Mouse (Mus musculus) embryonic facial prominence, embryonic 10.5 days (tissue): ENCODE measurements around the gene Ikbip. TPM values are rescaled to one million over a fixed set of nuclear protein-coding genes. Genes with fewer than 3 reads are reported as not detected.

ENCODE experiments used
- DNase-seq: peaks from one replicate; pipeline ENCODE4 v3.0.0-alpha.2; 2017; ENCODE audit warnings: low spot score
- H3K27ac ChIP-seq: fragments of 300-500 bp; sonication (generic); replicated peaks from 2 replicates; pipeline ENCODE4 v1.5.1; 2016; ENCODE audit warnings: mild to moderate bottlenecking
- H3K27me3 ChIP-seq: fragments of 300-500 bp; sonication (generic); replicated peaks from 2 replicates; pipeline ENCODE4 v1.6.1; 2016; ENCODE audit warnings: low read depth, mild to moderate bottlenecking; ENCODE audit not compliant: poor library complexity, severe bottlenecking
- H3K36me3 ChIP-seq: fragments of 300-500 bp; sonication (generic); replicated peaks from 2 replicates; pipeline ENCODE4 v1.6.1; 2016; ENCODE audit warnings: mild to moderate bottlenecking, moderate library complexity
- H3K4me1 ChIP-seq: fragments of 300-500 bp; sonication (generic); 2 replicates; pipeline ENCODE4 v1.6.1; 2016
- H3K4me3 ChIP-seq: fragments of 300-500 bp; sonication (generic); 2 replicates; pipeline ENCODE4 v1.5.1; 2016; ENCODE audit warnings: mild to moderate bottlenecking, moderate library complexity
- H3K9me3 ChIP-seq: fragments of 300-500 bp; sonication (generic); 2 replicates; pipeline ENCODE4 v1.6.1; 2016; ENCODE audit warnings: mild to moderate bottlenecking
- WGBS: fragments of 180-500 bp; shearing (Covaris S2); methylation state at CpG from one replicate; pipeline ENCODE4 v1.1.7; 2016; 5-methylcytosine and 5-hydroxymethylcytosine counted together
- polyA plus RNA-seq: library from polyadenylated mRNA; unstranded; fragments of >200 nt; fragmentation: Nextera tagmentation; extraction: Ambion mirVana; gene quantifications from 2 replicates; pipeline ENCODE4 v1.2.1, GENCODE M21; 2016

The Ikbip gene
- polyA plus RNA-seq, 1 experiment from 2014 or later: 22.9 TPM

DNA sequence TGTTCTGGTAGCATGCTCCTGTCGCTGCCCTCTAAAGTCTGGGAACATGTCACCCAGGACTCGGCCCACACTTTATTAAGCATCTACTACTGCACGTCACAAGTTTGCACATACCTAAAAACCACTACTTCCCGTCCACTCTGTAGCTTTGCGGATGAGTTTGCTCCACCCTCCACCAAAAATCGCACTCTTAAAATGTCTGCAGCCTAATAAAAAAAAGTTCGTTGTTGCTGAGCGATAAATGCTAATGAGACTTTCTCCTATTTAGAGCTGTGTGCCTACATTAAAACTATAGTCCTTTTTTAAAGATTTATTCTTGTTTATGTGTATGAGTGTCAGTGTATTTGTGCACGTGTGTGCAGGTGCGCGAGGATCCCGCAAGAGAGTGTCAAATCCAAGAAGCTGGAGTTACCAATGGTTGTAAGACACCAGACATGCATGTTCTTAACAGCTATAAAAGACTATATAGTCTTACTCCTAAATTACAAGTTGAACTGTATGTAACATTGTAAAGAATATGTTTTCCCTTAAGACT, 720 bp downstream of the Ikbip start:
- H3K4me1 ChIP-seq: peaks cover 16% of the 10 kb centered on the region
- H3K27me3 ChIP-seq: no peaks in the 10 kb centered on the region
- H3K36me3 ChIP-seq: peaks cover 13% of the 10 kb centered on the region
- H3K4me3 ChIP-seq: peak overlapping the region; percentile 89
- H3K9me3 ChIP-seq: no peaks in the 10 kb centered on the region
- WGBS: 55% methylated on average over 12 of the region's 12 CpGs
- peak overlapping the region; percentile 90 for H3K27ac ChIP-seq
- no peak for DNase-seq

GRCm38 (mm10) chr10:91092812-91093211, 10.1 kb downstream of the Ikbip start:
- DNase-seq: no peak
- H3K27me3 ChIP-seq: no peaks in the 10 kb centered on the region
- H3K27ac ChIP-seq: no peak overlapping the region
- no peak overlapping the region for H3K4me3 ChIP-seq
- no peaks in the 10 kb centered on the region for H3K4me1 ChIP-seq
- WGBS: 89% methylated on average over 4 of the region's 4 CpGs
- no peaks in the 10 kb centered on the region for H3K9me3 ChIP-seq
- H3K36me3 ChIP-seq: peaks cover 23% of the 10 kb centered on the region

GRCm38 (mm10) chr10:91094251-91095104, 11.7 kb downstream of the Ikbip start:
- Histone ChIP-seq H3K9me3 (no peaks in the 10 kb centered on the region), H3K27me3 (no peaks in the 10 kb centered on the region), H3K4me3 (no peak overlapping the region), H3K4me1 (no peaks in the 10 kb centered on the region), H3K27ac (no peak overlapping the region), H3K36me3 (peaks cover 26% of the 10 kb centered on the region)
- 88% methylated on average over 15 of the region's 15 CpGs for WGBS
- no peak for DNase-seq

GRCm38 (mm10) chr10:91098056-91098455, 15.3 kb downstream of the Ikbip start:
- Histone ChIP-seq H3K36me3 (peaks cover 38% of the 10 kb centered on the region), H3K27ac (no peak overlapping the region), H3K27me3 (no peaks in the 10 kb centered on the region), H3K4me1 (no peaks in the 10 kb centered on the region), H3K4me3 (no peak overlapping the region), H3K9me3 (no peaks in the 10 kb centered on the region)
- DNase-seq: no peak
- 88% methylated on average over 8 of the region's 8 CpGs for WGBS

GRCm38 (mm10) chr10:91100101-91100500, 17.4 kb downstream of the Ikbip start:
- Histone ChIP-seq H3K4me3 (no peak overlapping the region), H3K27me3 (no peaks in the 10 kb centered on the region), H3K36me3 (peaks cover 28% of the 10 kb centered on the region), H3K27ac (no peak overlapping the region), H3K4me1 (no peaks in the 10 kb centered on the region), H3K9me3 (no peaks in the 10 kb centered on the region)
- no peak for DNase-seq
- 95% methylated on average over 1 of the region's 1 CpGs for WGBS

- Histone ChIP-seq H3K4me3 (no peak overlapping the region), H3K27ac (no peak overlapping the region), H3K9me3 (no peaks in the 10 kb centered on the region), H3K4me1 (no peaks in the 10 kb centered on the region), H3K36me3 (peaks cover 21% of the 10 kb centered on the region), H3K27me3 (no peaks in the 10 kb centered on the region)
- WGBS: 89% methylated on average over 25 of the region's 25 CpGs
- no peak for DNase-seq
These were observed 19.2 kb downstream of the Ikbip start for GRCm38 (mm10) chr10:91101936-91102335.

- Histone ChIP-seq H3K4me3 (no peak overlapping the region), H3K27me3 (no peaks in the 10 kb centered on the region), H3K4me1 (no peaks in the 10 kb centered on the region), H3K27ac (no peak overlapping the region), H3K36me3 (peaks cover 21% of the 10 kb centered on the region), H3K9me3 (no peaks in the 10 kb centered on the region)
- WGBS: 90% methylated on average over 14 of the region's 14 CpGs
- DNase-seq: no peak
These were observed 20.3 kb downstream of the Ikbip start for GRCm38 (mm10) chr10:91102799-91103590.

DNA sequence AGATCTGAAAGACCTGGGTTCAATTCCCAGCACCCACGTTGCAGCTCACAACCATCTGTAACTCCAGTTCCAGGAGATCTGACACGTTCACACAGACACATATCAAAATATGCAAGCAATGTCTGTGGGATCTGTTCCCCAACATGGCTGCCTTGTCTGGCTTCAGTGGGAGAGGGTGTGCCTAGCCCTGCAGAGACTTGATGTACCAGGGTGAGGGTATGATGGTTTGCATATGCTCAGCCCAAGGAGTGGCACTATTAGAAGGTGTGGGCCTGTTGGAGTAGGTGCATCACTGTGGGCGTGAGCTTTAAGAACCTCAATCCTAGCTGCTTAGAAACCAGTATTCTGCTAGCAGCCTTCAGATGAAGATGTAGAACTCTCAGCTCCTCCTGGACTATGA, 23.2 kb downstream of the Ikbip start:
- H3K36me3 ChIP-seq: peaks cover 18% of the 10 kb centered on the region
- H3K27ac ChIP-seq: no peak overlapping the region
- H3K9me3 ChIP-seq: peaks cover 5% of the 10 kb centered on the region
- WGBS: 89% methylated on average over 3 of the region's 3 CpGs
- no peaks in the 10 kb centered on the region for H3K4me1 ChIP-seq
- no peak overlapping the region for H3K4me3 ChIP-seq
- no peaks in the 10 kb centered on the region for H3K27me3 ChIP-seq
- no peak for DNase-seq

DNA sequence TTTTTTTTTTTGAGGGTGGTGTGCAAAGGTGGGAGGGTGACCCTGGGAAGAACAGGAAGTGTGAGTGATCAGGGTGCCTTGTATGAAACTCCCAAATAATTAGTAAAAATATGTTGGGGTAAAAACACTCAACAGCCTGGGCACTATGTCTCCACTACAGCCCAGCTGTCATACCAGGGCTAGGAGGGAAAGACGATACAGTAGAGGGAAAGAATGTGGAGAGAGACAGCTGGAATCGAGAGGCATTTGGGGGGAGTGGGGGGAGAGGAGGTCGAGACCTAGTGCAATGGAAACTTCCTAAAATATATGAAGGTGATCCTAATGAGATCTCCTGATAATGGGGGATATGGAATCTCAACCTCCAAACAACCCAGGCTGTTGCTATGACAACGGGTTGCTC, 27.1 kb downstream of the Ikbip start:
- Histone ChIP-seq H3K4me3 (no peak overlapping the region), H3K4me1 (no peaks in the 10 kb centered on the region), H3K36me3 (peaks cover 32% of the 10 kb centered on the region), H3K27ac (no peak overlapping the region), H3K9me3 (peaks cover 18% of the 10 kb centered on the region), H3K27me3 (no peaks in the 10 kb centered on the region)
- no peak for DNase-seq
- WGBS: 73% methylated on average over 4 of the region's 4 CpGs

GRCm38 (mm10) chr10:91116958-91117357, 34.2 kb downstream of the Ikbip start:
- no peak overlapping the region for H3K4me3 ChIP-seq
- no peaks in the 10 kb centered on the region for H3K27me3 ChIP-seq
- H3K4me1 ChIP-seq: peaks cover 3% of the 10 kb centered on the region
- H3K27ac ChIP-seq: no peak overlapping the region
- H3K9me3 ChIP-seq: peaks cover 11% of the 10 kb centered on the region; the same call in 1 of the 2 replicates
- peaks cover 100% of the 10 kb centered on the region for H3K36me3 ChIP-seq
- DNase-seq: no peak
- 94% methylated on average over 12 of the region's 12 CpGs for WGBS

DNA sequence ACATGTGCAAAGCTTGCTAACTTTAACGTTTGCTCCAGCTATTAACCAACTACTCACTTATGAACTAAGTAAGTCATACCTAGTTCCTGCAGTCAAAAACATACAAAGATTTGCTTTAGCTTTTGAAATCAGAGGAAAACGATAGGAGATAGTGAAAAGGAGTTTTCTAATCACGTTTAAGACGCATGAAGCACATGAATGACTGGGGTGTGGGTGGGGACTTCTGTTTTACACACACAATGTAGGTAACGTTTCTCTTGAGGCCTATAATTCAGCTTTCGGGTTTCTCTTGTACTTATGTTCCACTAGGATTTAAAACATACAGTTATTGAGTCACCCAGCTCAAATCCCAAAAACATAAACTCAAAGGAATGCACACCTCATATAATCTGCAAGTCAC, 39.9 kb downstream of the Ikbip start:
- 49% methylated on average over 6 of the region's 6 CpGs for WGBS
- DNase-seq: no peak
- Histone ChIP-seq H3K9me3 (no peaks in the 10 kb centered on the region), H3K4me3 (peak overlapping the region; percentile 98), H3K36me3 (peaks cover 48% of the 10 kb centered on the region), H3K4me1 (peaks cover 18% of the 10 kb centered on the region), H3K27ac (peak overlapping the region; percentile 95; the same call in 1 of the 2 replicates), H3K27me3 (no peaks in the 10 kb centered on the region)

DNA sequence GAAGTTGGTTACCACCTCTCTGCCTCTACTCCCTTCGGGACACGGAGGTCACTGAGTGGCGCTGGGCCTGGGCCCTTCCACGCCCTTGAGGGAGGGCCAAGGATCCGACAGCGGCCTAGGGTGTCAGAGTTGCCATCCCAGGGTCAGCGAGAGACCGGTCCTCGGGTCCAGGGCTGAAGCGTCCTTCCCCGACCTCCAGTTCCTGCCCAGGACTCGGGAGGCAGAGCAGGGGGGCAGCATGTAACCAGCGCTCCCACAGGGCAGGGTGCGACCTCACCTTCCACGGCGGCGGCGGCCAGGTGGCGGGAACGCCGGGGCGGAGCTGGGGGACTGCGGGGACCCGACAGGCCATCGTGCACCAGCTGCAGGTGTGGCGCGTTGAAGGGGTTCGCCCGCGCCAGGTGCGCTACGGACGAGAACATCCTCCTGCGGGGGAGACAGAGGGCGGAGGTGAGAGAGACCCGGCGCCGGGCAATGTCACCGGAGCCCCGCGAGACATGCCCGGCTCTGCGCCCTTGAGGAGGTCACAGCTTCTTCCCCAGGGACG, 40.6 kb downstream of the Ikbip start:
- H3K36me3 ChIP-seq: peaks cover 41% of the 10 kb centered on the region
- peaks cover 18% of the 10 kb centered on the region for H3K4me1 ChIP-seq
- no peaks in the 10 kb centered on the region for H3K9me3 ChIP-seq
- WGBS: under 1% methylated on average over 44 of the region's 44 CpGs
- no peaks in the 10 kb centered on the region for H3K27me3 ChIP-seq
- peak overlapping the region; percentile 95 for H3K27ac ChIP-seq
- no peak for DNase-seq
- H3K4me3 ChIP-seq: peak overlapping the region; percentile 98
